ENCODE assay signal across 11 mouse cellular contexts in the genomic region with DNA sequence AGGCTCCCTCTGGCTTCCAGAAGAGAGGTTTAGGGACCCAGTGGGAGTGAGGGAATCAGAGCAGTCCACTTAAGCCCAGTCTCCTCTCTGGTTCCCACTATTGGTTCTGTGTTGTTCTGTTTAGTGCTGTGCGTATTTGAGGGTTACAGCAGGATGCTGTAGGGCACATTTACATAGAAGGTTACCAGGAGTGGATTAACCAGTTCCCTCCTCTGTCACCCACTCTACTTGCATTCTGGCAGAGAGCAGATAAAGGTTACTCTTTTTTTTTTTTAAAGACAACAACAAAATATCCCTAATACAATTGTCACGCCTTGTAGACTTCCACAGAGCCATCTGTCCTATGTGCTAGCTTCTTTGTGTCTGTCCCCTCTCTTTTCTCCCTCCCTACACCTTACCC. TPM values are rescaled to one million over a fixed set of nuclear protein-coding genes. Genes with fewer than 3 reads are reported as not detected.
DNase-seq lines count a peak whose midpoint lies in the region; ATAC-seq lines count a peak whose summit lies in the region.
"Had no signal": no experiment of that assay in that cellular context is flagged by ENCODE, and none has a peak within 500 bp of the region (broad histone marks: within the 10 kb centered on the region; RNA-seq: fewer than 3 reads in every experiment).

No protein-coding gene starts in this region.

- no peaks in the 10 kb centered on the region for H3K27me3 ChIP-seq in heart, embryonic 16.5 days (ENCODE audit: control insufficient read depth, insufficient read depth, low read length)
- no peaks in the 10 kb centered on the region for H3K27me3 ChIP-seq in limb, embryonic 10.5 days (ENCODE audit: low read depth, poor library complexity, severe bottlenecking)
- H3K27me3 ChIP-seq in midbrain, embryonic 14.5 days (ENCODE audit: control insufficient read depth, insufficient read depth, low read length), result no peaks in the 10 kb centered on the region

- peaks cover 14% of the 10 kb centered on the region for H3K36me3 ChIP-seq in heart, embryonic 16.5 days (ENCODE audit: control insufficient read depth, insufficient read depth)
- peaks cover 40% of the 10 kb centered on the region for H3K36me3 ChIP-seq in limb, embryonic 10.5 days
- peaks cover 4% of the 10 kb centered on the region for H3K36me3 ChIP-seq in midbrain, embryonic 14.5 days (ENCODE audit: control insufficient read depth, insufficient read depth, low read length)

- H3K4me2 ChIP-seq in heart, embryonic 16.5 days (ENCODE audit: low read depth, low read length), result no peak overlapping the region
- no peak overlapping the region for H3K4me2 ChIP-seq in midbrain, embryonic 14.5 days (ENCODE audit: low read length)

- H3K4me3 ChIP-seq in heart, embryonic 16.5 days (ENCODE audit: low read length), result no peak overlapping the region
- H3K4me3 ChIP-seq in limb, embryonic 10.5 days, result no peak overlapping the region
- no peak overlapping the region for H3K4me3 ChIP-seq in midbrain, embryonic 14.5 days (replicated peaks; ENCODE audit: low read depth, low read length)
- H3K4me3 ChIP-seq: left cerebral cortex, adult 2 months had no signal

- peaks cover 46% of the 10 kb centered on the region for H3K4me1 ChIP-seq in heart, embryonic 16.5 days (ENCODE audit: control insufficient read depth, insufficient read depth, low read length)
- peaks cover 58% of the 10 kb centered on the region for H3K4me1 ChIP-seq in limb, embryonic 10.5 days
- H3K4me1 ChIP-seq in midbrain, embryonic 14.5 days (ENCODE audit: control insufficient read depth, insufficient read depth, low read length), result peaks cover 37% of the 10 kb centered on the region

- DNase-seq in heart, adult 8-10 months (ENCODE audit: low spot score), result no peak
- no peak for DNase-seq in limb, embryonic 10.5 days (ENCODE audit: low spot score)
- DNase-seq in midbrain, embryonic 14.5 days, result peak; percentile 27
- DNase-seq in cerebellum, postnatal 25 days, result no peak
- DNase-seq in cerebellum, adult 8-10 months, result no peak
- DNase-seq in kidney, postnatal 36 days, result no peak
- DNase-seq: heart, postnatal 4 days had no signal

- no peak overlapping the region for H3K9ac ChIP-seq in heart, embryonic 16.5 days (ENCODE audit: low read length)
- H3K9ac ChIP-seq in midbrain, embryonic 14.5 days (replicated peaks; ENCODE audit: low read length), result no peak overlapping the region

- H3K27ac ChIP-seq in heart, embryonic 16.5 days (ENCODE audit: low read length), result peak overlapping the region; percentile 16; the same call in 1 of the 2 replicates
- H3K27ac ChIP-seq in limb, embryonic 10.5 days, result peak overlapping the region; percentile 11; the same call in 1 of the 2 replicates
- peak overlapping the region; percentile 53 for H3K27ac ChIP-seq in midbrain, embryonic 14.5 days (replicated peaks; ENCODE audit: low read depth, low read length)
- H3K27ac ChIP-seq: left cerebral cortex, adult 2 months; macrophage had no signal

- H3K9me3 ChIP-seq in heart, embryonic 16.5 days (replicated peaks; ENCODE audit: control insufficient read depth, low read length), result no peaks in the 10 kb centered on the region
- H3K9me3 ChIP-seq in limb, embryonic 10.5 days (replicated peaks), result no peaks in the 10 kb centered on the region
- no peaks in the 10 kb centered on the region for H3K9me3 ChIP-seq in midbrain, embryonic 14.5 days (ENCODE audit: control insufficient read depth, low read length)

- no peak for ATAC-seq in heart, embryonic 16.5 days (replicated peaks; ENCODE audit: extremely low read depth, insufficient read depth, low FRiP score)
- 0 out of 2 replicates have a peak, but pooled peaks have one; percentile 28 for ATAC-seq in erythroid progenitor cell, adult 5-6 weeks (replicated peaks; ENCODE audit: low FRiP score, poor library complexity, severe bottlenecking)
- peak; percentile 22; the same call in 1 of the 2 replicates for ATAC-seq in midbrain, embryonic 14.5 days (ENCODE audit: low FRiP score, low TSS enrichment)

- 83% methylated on average over 2 of the region's 2 CpGs for whole genome bisulfite sequencing in heart, embryonic 16.5 days
- 81% methylated on average over 2 of the region's 2 CpGs for WGBS in limb, embryonic 10.5 days
- WGBS in midbrain, embryonic 14.5 days, result 33% methylated on average over 2 of the region's 2 CpGs

RNA-seq across cellular contexts. Expression of gene Irs2, which starts 16.9 kb away (rescaled TPM):
- polyA plus RNA-seq in heart, embryonic 16.5 days (2015; fragmentation: Nextera tagmentation; extraction: Ambion mirVana), result 2.3 and 2.9 TPM in 2 replicates
- total RNA-seq in heart, adult 8-10 months (2022), result 10 to 100 TPM in 1 of 4 experiments, 1 to 10 TPM in 3; 4.7 to 13.0 (median 6.8) TPM
- 13.4 and 14.1 TPM in 2 replicates for total RNA-seq in erythroid progenitor cell, adult 5-6 weeks (2015; ENCODE audit: low replicate concordance)
- total RNA-seq in erythroid progenitor cell, adult 5-6 weeks (2017; ENCODE audit: low replicate concordance), result 6.8 and 9.2 TPM in 2 replicates
- polyA plus RNA-seq in limb, embryonic 10.5 days (2016; fragmentation: Nextera tagmentation; extraction: Ambion mirVana), result 5.8 and 9.7 TPM in 2 replicates
- polyA plus RNA-seq in midbrain, embryonic 14.5 days (2014; fragmentation: Nextera tagmentation; extraction: Ambion mirVana), result 5.2 and 5.4 TPM in 2 replicates
